Mouse (Mus musculus): ENCODE measurements around the gene Aatk.

DNA sequence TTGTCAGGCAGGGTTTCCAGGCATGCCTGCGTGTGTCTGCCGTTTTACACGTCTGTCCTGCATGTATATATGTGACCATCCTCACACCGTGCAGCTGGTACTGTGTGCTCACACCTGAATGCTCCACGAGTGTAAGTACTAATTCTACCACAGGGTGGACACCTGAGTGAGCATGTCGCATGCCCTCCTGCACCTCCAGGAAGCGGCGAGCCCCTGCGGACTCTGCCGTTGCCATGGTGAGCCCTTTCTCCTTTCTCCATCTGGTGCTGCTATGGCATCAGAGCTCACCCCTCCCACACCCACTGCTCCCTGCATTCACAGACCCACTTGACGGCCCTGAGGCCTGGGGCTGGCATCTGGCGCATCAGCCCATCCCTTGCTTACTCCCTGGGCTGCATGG, 24.1 kb downstream of the Aatk start:
- TF ChIP-seq CTCF (IDR thresholded peaks at IDR 0.05; ENCODE audit: borderline replicate concordance, control insufficient read depth, extremely low read depth, insufficient read depth, low read length, poor library complexity), result no peak
- no peak for TF ChIP-seq POLR2A (IDR thresholded peaks at IDR 0.05; ENCODE audit: control insufficient read depth, extremely low read depth, insufficient read depth, low read length, poor library complexity)

Data from thymus, adult 2 months (tissue).